Mouse (Mus musculus): ENCODE data around the gene Fam160b1.

Fam160b1 gene

GRCm38 (mm10) chr19:57373276-57373811 lies 12.9 kb downstream of the Fam160b1 start:
- DNase-seq = no peak

GRCm38 (mm10) chr19:57375161-57375560 lies 14.7 kb downstream of the Fam160b1 start:
- DNase-seq = no peak

- DNase-seq = no peak
These were observed 15.3 kb downstream of the Fam160b1 start for GRCm38 (mm10) chr19:57375746-57376145.

- no peak for DNase-seq
These were observed 16.7 kb downstream of the Fam160b1 start for GRCm38 (mm10) chr19:57377043-57377703.

GRCm38 (mm10) chr19:57386176-57386693 lies 25.8 kb downstream of the Fam160b1 start:
- no peak for DNase-seq

GRCm38 (mm10) chr19:57391545-57391944 lies 31.1 kb downstream of the Fam160b1 start:
- DNase-seq = no peak

GRCm38 (mm10) chr19:57393357-57393957 lies 33.0 kb downstream of the Fam160b1 start:
- DNase-seq = no peak

- DNase-seq = no peak
These were observed 36.1 kb downstream of the Fam160b1 start for GRCm38 (mm10) chr19:57396609-57397008.

GRCm38 (mm10) chr19:57402364-57402763 lies 41.9 kb downstream of the Fam160b1 start:
- DNase-seq = no peak

- DNase-seq = peak; percentile 62
These were observed 43.4 kb downstream of the Fam160b1 start for GRCm38 (mm10) chr19:57403700-57404501.

- no peak for DNase-seq
These were observed 44.0 kb downstream of the Fam160b1 start for GRCm38 (mm10) chr19:57404502-57404848.

GRCm38 (mm10) chr19:57407947-57408346 lies 47.5 kb downstream of the Fam160b1 start:
- no peak for DNase-seq

GRCm38 (mm10) chr19:57411375-57412196 lies 51.1 kb downstream of the Fam160b1 start:
- DNase-seq = peak; percentile 64

GRCm38 (mm10) chr19:57413170-57413569 lies 52.7 kb downstream of the Fam160b1 start:
- no peak for DNase-seq

GRCm38 (mm10) chr19:57413918-57414317 lies 53.4 kb downstream of the Fam160b1 start:
- DNase-seq = no peak

GRCm38 (mm10) chr19:57415031-57415807 lies 54.7 kb downstream of the Fam160b1 start:
- no peak for DNase-seq

GRCm38 (mm10) chr19:57417800-57418580 lies 57.5 kb downstream of the Fam160b1 start:
- no peak for DNase-seq

- DNase-seq = no peak
These were observed 62.9 kb downstream of the Fam160b1 start for GRCm38 (mm10) chr19:57423402-57423801.

- no peak for DNase-seq
These were observed 64.8 kb downstream of the Fam160b1 start for GRCm38 (mm10) chr19:57425296-57425695.

- DNase-seq = no peak
These were observed 66.4 kb downstream of the Fam160b1 start for GRCm38 (mm10) chr19:57426841-57427240.
